Mouse (Mus musculus): ENCODE data around the gene Mfsd4b2. TPM values are rescaled to one million over a fixed set of nuclear protein-coding genes. Genes with fewer than 3 reads are reported as not detected.
A peak's percentile ranks its signal among the peaks of the same experiment; 100 is the strongest.
"Not testable (repeated sequence)": the region's sequence is repeated elsewhere in the genome, so short reads cannot be mapped to it uniquely, and the experiment has no call there.

Gene Mfsd4b2
- polyA plus RNA-seq, 1 experiment from 2014 or later = not detected

DNA sequence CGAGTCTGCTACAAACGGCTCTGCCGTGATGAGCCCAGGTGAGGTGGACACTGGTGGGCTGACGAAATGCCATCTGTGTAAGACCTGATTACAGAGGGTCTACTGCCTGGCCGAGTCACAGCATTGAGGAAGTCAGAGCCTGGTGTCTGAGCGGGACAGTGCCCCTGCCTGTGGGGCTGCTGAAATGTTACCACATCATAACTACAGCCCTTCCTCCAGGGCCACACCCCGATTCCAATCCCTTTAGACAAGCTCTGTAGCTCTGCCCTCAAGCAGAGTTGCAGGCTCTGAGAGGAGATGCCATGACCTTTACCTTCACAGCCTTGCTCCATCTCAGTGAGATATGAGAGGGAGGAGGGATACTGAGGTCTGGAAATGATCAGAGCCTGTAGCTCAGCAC, 9.8 kb upstream of the Mfsd4b2 start:
- H3K27me3 ChIP-seq = no peaks in the 10 kb centered on the region
- no peaks in the 10 kb centered on the region for H3K4me1 ChIP-seq
- no peak for ATAC-seq (replicated peaks)
- WGBS = 83% methylated on average over 7 of the region's 7 CpGs
- H3K9me3 ChIP-seq = no peaks in the 10 kb centered on the region
- H3K4me2 ChIP-seq (replicated peaks) = no peak overlapping the region
- H3K27ac ChIP-seq (replicated peaks) = no peak overlapping the region
- no peak overlapping the region for H3K9ac ChIP-seq (replicated peaks)
- H3K4me3 ChIP-seq = no peak overlapping the region
- H3K36me3 ChIP-seq = no peaks in the 10 kb centered on the region

DNA sequence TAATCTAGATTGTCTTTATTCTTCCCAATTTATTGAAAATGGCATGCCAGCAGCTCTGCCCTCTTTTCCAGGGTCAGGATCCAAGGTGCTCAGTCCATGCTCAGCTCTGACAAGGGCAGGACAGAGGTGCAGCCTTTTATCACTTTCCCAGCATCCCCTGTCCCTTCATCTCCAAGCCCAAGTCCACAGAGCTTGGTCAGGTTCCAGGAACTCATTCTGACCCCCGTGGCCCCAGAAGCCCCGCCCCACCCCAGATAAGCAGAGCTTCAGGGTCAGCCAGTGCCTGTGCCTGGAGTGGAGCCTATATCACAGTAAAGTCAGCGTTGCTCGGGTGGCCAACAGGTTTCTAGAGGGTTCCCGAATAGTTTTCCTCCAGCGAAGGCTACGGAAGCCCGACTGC, 2.2 kb downstream of the Mfsd4b2 start:
- not testable (repeated sequence) for H3K9ac ChIP-seq (replicated peaks); H3K4me3 ChIP-seq; H3K36me3 ChIP-seq; H3K4me1 ChIP-seq; H3K9me3 ChIP-seq; H3K4me2 ChIP-seq (replicated peaks); H3K27ac ChIP-seq (replicated peaks); ATAC-seq (replicated peaks)
- peaks cover 12% of the 10 kb centered on the region; the same call in 1 of the 2 replicates for H3K27me3 ChIP-seq
- WGBS = 72% methylated on average over 8 of the region's 8 CpGs

DNA sequence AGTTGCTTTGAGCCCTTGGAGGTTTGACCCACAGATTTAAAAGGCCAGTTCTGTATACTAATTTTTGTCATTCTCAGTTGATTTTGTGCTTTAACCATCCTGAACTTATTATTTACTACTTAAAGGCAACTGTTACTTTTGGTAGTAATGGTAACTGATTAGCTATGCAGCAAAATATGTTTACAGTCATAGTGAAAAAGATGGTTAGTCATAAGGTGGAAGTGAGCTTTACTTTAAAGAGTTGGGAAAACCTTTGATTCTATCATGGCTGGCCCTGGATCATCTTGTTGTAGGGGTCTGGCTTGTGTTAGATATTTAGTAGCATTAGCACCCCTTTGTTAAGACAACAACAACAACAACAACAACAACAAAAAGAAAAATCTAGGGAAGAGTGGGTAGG, 14.1 kb downstream of the Mfsd4b2 start:
- Histone ChIP-seq H3K36me3 (no peaks in the 10 kb centered on the region), H3K4me1 (no peaks in the 10 kb centered on the region), H3K4me2 (replicated peaks) (no peak overlapping the region), H3K27ac (replicated peaks) (no peak overlapping the region), H3K27me3 (no peaks in the 10 kb centered on the region), H3K9ac (replicated peaks) (no peak overlapping the region), H3K4me3 (no peak overlapping the region), H3K9me3 (no peaks in the 10 kb centered on the region)
- ATAC-seq (replicated peaks) = no peak

DNA sequence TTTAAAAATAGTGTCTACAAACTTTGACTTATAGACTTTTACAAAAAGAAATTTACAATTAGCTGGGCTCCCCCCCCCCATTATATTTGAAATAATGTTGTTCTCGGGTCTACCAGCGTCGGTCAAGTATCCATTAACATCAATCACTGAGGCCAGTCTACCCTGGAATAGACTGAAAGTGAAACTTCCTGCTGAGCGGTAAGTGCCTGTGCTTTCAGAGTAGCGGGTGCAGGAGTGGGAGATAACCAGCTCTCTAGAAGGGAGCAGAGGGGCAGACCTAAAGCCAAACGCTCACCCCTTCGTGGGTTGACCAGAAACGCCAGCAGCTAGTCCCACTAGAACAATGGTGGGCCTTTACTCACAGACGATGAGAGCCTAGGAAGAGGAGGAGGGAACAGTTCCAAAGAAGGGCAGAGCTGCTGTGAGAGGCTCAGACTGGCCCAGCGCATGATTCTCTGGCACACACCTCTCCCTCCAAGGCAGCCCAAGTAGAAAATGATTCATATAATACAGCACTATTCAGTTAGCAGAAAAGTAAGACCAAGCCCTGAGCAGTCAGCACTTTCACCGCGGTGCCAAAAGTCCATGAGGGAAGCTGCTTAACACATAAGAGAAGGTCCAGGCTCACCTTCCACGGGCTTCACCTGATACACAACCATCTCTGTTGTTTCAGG, 17.8 kb downstream of the Mfsd4b2 start:
- WGBS = 72% methylated on average over 13 of the region's 13 CpGs
- H3K27ac ChIP-seq (replicated peaks) = no peak overlapping the region
- H3K36me3 ChIP-seq = no peaks in the 10 kb centered on the region
- no peaks in the 10 kb centered on the region for H3K27me3 ChIP-seq
- ATAC-seq (replicated peaks) = no peak
- H3K4me1 ChIP-seq = no peaks in the 10 kb centered on the region
- no peak overlapping the region for H3K4me3 ChIP-seq
- no peak overlapping the region for H3K4me2 ChIP-seq (replicated peaks)
- H3K9ac ChIP-seq (replicated peaks) = no peak overlapping the region
- H3K9me3 ChIP-seq = no peaks in the 10 kb centered on the region

DNA sequence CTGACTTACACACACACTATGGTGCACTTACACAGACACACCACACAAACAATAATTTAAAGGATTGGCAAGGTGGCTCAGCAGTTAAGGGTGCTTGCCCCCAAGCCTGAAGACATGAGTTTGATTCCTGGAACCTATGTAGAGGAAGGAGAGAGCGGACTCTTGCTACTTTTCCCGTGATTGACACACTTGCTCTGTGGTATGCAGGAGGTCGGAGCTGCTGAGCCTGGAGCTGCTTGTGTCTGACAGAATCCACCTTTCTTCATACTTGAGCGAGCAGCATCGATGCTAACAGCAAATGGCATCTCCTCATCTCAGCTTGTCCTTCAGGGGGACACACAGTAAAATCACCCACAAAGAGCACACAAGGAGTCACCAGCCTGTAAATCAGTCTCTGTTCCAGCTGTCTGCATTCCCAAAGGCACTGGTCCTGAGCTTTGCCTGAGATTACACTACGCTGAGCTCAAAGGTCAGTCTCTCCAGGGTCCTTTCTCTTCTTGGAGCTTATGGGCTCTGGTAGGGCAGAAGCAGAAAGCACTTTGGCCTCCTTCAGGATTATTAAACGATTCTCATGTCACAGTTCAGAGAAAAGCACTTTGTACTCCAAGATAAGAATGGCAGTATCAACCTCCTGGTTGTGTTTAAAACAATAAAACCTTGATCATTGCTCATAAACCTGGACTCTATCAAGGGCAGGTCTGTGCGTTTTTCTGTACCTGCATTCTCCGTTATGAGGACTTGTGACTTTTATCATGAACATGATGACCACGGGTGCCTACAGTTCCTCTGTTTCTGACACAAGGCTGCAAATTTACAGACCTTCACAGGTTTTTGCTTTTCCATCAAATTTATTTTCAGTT, 19.7 kb downstream of the Mfsd4b2 start:
- no peaks in the 10 kb centered on the region for H3K4me1 ChIP-seq
- H3K4me2 ChIP-seq (replicated peaks) = no peak overlapping the region
- no peak overlapping the region for H3K4me3 ChIP-seq
- no peak for ATAC-seq (replicated peaks)
- H3K9ac ChIP-seq (replicated peaks) = no peak overlapping the region
- H3K36me3 ChIP-seq = no peaks in the 10 kb centered on the region
- no peaks in the 10 kb centered on the region for H3K9me3 ChIP-seq
- H3K27me3 ChIP-seq = no peaks in the 10 kb centered on the region
- WGBS = 81% methylated on average over 10 of the region's 10 CpGs
- H3K27ac ChIP-seq (replicated peaks) = no peak overlapping the region

DNA sequence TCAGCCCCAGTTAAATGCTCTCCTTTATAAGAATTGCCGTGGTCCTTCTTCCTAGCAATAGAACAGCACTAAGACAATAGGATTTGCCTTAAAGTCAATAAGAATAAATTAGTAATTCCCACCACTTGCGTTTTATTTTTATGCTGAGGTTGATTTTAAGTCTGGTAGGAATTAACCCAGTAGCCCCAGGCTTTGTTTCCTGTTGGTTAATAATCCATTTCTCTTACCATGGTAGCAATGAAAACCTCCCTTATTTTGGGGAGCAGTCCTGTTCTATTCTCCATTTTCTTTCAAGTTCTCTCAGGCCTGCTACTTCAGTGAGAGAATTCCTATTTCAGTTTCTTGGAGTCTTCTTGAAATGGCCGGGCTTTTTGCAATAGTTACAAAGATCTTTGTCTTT, 22.5 kb downstream of the Mfsd4b2 start:
- no peak overlapping the region for H3K27ac ChIP-seq (replicated peaks)
- no peak overlapping the region for H3K4me2 ChIP-seq (replicated peaks)
- no peaks in the 10 kb centered on the region for H3K9me3 ChIP-seq
- H3K4me1 ChIP-seq = peaks cover 4% of the 10 kb centered on the region; the same call in 1 of the 2 replicates
- no peaks in the 10 kb centered on the region for H3K27me3 ChIP-seq
- H3K4me3 ChIP-seq = no peak overlapping the region
- WGBS = 74% methylated on average over 3 of the region's 3 CpGs
- no peak overlapping the region for H3K9ac ChIP-seq (replicated peaks)
- ATAC-seq (replicated peaks) = no peak
- H3K36me3 ChIP-seq = no peaks in the 10 kb centered on the region

DNA sequence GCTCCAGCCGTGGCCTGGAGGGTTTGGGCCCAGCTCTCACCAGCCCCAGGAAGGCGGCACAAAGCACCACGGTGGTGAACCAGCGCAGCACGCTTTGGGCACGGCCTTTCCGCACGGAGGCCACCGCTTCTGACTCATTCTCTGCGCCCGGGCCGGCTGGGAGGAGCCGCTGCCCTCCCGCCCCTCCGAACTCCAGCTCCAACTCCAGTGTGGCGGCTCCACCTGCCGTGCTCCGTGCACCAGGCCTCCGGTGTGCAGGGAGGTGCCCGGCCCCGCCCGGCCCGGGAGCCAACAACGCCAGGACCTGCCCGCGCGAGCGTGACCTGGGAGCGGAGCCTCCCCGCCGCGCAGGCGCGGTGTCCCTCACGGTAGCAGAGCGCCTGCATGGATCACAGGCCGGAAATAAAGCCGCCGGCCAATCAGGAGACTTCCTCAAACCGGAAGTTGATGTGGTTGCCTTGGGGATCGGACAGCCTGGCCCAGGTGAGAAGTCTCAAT, 27.8 kb downstream of the Mfsd4b2 start, which contains the start of gene Mfsd4b4:
Gene Mfsd4b4, minus strand, starts transcription at position 365 of the 498 bp plus-strand sequence.
- H3K4me3 ChIP-seq = peak within 1 kb of the TSS; percentile 61
- no peaks in the 10 kb centered on the region for H3K9me3 ChIP-seq
- peak; percentile 99 for ATAC-seq (replicated peaks)
- under 1% methylated on average over 40 of the region's 41 CpGs for WGBS
- no peaks in the 10 kb centered on the region for H3K36me3 ChIP-seq
- H3K4me1 ChIP-seq = peaks cover 12% of the 10 kb centered on the region
- H3K4me2 ChIP-seq (replicated peaks) = peak within 1 kb of the TSS; percentile 82
- no peaks in the 10 kb centered on the region for H3K27me3 ChIP-seq
- H3K27ac ChIP-seq (replicated peaks) = peak within 1 kb of the TSS; percentile 79
- H3K9ac ChIP-seq (replicated peaks) = peak within 1 kb of the TSS; percentile 83

DNA sequence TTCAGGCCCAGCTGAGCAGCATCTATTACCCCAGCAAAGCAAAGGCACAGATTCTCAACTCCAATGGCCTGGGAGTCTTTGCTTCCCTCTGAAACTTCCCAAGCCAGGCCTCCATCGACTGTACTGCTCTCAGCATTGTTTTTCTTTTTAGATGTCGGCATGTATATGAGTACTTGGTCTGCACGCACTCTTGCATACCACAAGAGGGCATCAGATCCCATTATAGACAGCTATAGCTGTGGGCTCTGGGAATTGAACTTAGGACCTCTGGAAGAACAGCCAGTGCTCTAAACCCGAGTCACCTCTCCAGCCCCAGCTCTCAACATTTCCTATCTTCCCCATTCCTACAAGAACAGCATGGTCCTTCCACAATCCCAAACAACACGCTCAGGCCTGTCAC, 30.2 kb downstream of the Mfsd4b2 start:
- H3K36me3 ChIP-seq = no peaks in the 10 kb centered on the region
- no peak overlapping the region for H3K4me3 ChIP-seq
- 84% methylated on average over 5 of the region's 5 CpGs for WGBS
- H3K27me3 ChIP-seq = no peaks in the 10 kb centered on the region
- ATAC-seq (replicated peaks) = no peak
- H3K9ac ChIP-seq (replicated peaks) = no peak overlapping the region
- no peaks in the 10 kb centered on the region for H3K9me3 ChIP-seq
- H3K4me2 ChIP-seq (replicated peaks) = no peak overlapping the region
- H3K27ac ChIP-seq (replicated peaks) = no peak overlapping the region
- peaks cover 12% of the 10 kb centered on the region for H3K4me1 ChIP-seq

DNA sequence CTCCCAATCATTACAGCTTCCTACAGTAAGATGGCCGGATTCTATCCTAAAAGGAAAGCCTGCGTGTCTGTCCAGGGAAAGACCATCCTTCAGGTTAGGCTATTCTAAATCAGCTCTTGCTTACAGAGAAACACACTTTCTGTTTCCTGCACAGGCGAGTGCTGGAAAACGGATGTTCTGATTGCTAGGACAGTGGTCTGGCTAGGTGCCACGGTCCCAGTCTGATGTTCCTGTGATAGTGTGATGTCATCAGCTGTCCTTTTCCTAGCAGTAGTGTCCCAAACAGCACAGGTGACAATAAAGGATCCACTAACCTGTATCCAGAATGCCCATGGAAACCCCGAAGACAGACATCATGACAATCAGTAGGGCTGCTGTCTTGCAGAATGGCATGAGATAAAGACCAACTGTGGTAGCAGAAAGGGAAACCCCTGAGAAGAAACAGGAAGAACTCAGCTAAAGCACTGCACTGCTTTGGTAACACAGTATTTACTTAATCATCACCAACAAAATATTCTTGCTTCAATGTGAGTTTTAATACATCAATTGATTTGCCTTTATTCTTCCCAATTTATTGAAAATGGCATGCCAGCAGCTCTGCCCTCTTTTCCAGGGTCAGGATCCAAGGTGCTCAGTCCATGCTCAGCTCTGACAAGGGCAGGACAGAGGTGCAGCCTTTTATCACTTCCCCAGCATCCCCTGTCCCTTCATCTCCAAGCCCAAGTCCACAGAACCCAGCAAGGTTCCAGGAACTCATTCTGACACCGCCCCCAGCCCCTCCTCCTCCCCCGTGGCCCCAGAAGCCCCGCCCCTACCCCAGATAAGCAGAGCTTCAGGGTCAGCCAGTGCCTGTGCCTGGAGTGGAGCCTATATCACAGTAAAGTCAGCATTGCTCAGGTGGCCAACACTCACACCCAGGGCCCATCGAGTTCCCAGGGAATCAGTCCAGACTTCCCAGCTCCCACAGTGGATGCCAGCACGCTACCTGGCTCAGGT, 32.7 kb downstream of the Mfsd4b2 start:
- Histone ChIP-seq H3K9ac (replicated peaks) (no peak overlapping the region), H3K4me1 (peaks cover 9% of the 10 kb centered on the region), H3K27ac (replicated peaks) (no peak overlapping the region), H3K9me3 (no peaks in the 10 kb centered on the region), H3K27me3 (no peaks in the 10 kb centered on the region), H3K36me3 (no peaks in the 10 kb centered on the region), H3K4me2 (replicated peaks) (no peak overlapping the region), H3K4me3 (no peak overlapping the region)
- WGBS = 75% methylated on average over 11 of the region's 11 CpGs
- ATAC-seq (replicated peaks) = no peak

DNA sequence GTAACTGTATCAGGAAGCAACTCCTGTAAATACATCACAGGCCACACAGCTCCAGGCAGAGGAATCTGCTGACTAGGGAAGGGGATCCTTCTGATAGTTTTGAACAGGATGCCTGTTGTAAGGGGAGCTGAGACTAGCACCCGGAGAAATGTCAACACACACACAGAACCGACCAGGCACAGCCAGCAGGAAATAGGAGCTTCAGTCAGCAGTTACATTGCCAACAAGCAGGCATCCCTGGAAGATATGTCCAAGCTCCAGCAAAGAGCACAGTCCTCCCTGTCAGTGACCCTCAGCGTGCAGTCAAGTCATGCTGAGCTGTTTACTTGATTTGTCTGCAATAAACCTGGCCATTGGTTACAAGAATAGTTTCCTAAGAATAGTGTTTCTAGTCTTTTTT, 38.1 kb downstream of the Mfsd4b2 start:
- Histone ChIP-seq H3K36me3 (no peaks in the 10 kb centered on the region), H3K4me3 (no peak overlapping the region), H3K4me1 (no peaks in the 10 kb centered on the region), H3K9me3 (no peaks in the 10 kb centered on the region), H3K27ac (replicated peaks) (no peak overlapping the region), H3K9ac (replicated peaks) (no peak overlapping the region), H3K27me3 (no peaks in the 10 kb centered on the region), H3K4me2 (replicated peaks) (no peak overlapping the region)
- 81% methylated on average over 3 of the region's 3 CpGs for WGBS
- no peak for ATAC-seq (replicated peaks)

All from forebrain, embryonic 15.5 days (tissue).